Mouse (Mus musculus) embryonic facial prominence, embryonic 11.5 days (tissue): Measurements from ENCODE around the gene Higd1a. TPM values are rescaled to one million over a fixed set of nuclear protein-coding genes. Genes with fewer than 3 reads are reported as not detected.

ENCODE experiments used
- ATAC-seq: fragments of 200-750 bp; cut with Nextera tagmentation; replicated peaks from 2 replicates; pipeline ENCODE4 v1.8.0; 2017; ENCODE audit warnings: low read depth; ENCODE audit not compliant: insufficient number of reproducible peaks, low FRiP score, low TSS enrichment
- DNase-seq: peaks from one replicate; pipeline ENCODE4 v3.0.0-alpha.2; 2015; ENCODE audit warnings: low spot score
- H3K27ac ChIP-seq: fragments of 300-500 bp; sonication (generic); replicated peaks from 2 replicates; pipeline ENCODE4 v1.5.1; 2014; ENCODE audit warnings: mild to moderate bottlenecking, low read depth, low read length, control low read depth
- H3K27me3 ChIP-seq: fragments of 300-500 bp; sonication (generic); 2 replicates; pipeline ENCODE4 v1.6.1; 2014; ENCODE audit warnings: mild to moderate bottlenecking, low read length, moderate library complexity, mixed read lengths; ENCODE audit not compliant: control insufficient read depth, insufficient read depth
- H3K36me3 ChIP-seq: fragments of 300-500 bp; sonication (generic); replicated peaks from 2 replicates; pipeline ENCODE4 v1.6.1; 2014; ENCODE audit warnings: low read depth, mild to moderate bottlenecking, low read length, moderate library complexity, mixed read lengths; ENCODE audit not compliant: control insufficient read depth, insufficient read depth
- H3K4me1 ChIP-seq: fragments of 300-500 bp; sonication (generic); 2 replicates; pipeline ENCODE4 v1.6.1; 2014; ENCODE audit warnings: low read length, mixed read lengths; ENCODE audit not compliant: control insufficient read depth, insufficient read depth
- H3K4me2 ChIP-seq: fragments of 300-500 bp; sonication (generic); 2 replicates; pipeline ENCODE4 v1.6.1; 2014; ENCODE audit warnings: low read depth, mild to moderate bottlenecking, control low read depth, low read length, moderate library complexity
- H3K4me3 ChIP-seq: fragments of 300-500 bp; sonication (generic); 2 replicates; pipeline ENCODE4 v1.5.1; 2014; ENCODE audit warnings: low read depth, low read length, control low read depth
- H3K9ac ChIP-seq: fragments of 300-500 bp; sonication (generic); replicated peaks from 2 replicates; pipeline ENCODE4 v1.6.1; 2014; ENCODE audit warnings: mild to moderate bottlenecking, control low read depth, low read length
- H3K9me3 ChIP-seq: fragments of 300-500 bp; sonication (generic); replicated peaks from 2 replicates; pipeline ENCODE4 v1.6.1; 2016; ENCODE audit warnings: mild to moderate bottlenecking, low read length, inconsistent platforms, mixed read lengths; ENCODE audit not compliant: control insufficient read depth
- WGBS: fragments of 180-500 bp; shearing (Covaris S2); extraction: QIAGEN DNeasy Blood & Tissue Kit; methylation state at CpG from one replicate; pipeline ENCODE4 v1.1.7; 2014; 5-methylcytosine and 5-hydroxymethylcytosine counted together
- polyA plus RNA-seq: library from polyadenylated mRNA; unstranded; fragments of >200 nt; fragmentation: Nextera tagmentation; extraction: Ambion mirVana; gene quantifications from 2 replicates; pipeline ENCODE4 v1.2.1, GENCODE M21; 2014

Gene Higd1a
- polyA plus RNA-seq, 1 experiment from 2014 or later, result 135 TPM

DNA sequence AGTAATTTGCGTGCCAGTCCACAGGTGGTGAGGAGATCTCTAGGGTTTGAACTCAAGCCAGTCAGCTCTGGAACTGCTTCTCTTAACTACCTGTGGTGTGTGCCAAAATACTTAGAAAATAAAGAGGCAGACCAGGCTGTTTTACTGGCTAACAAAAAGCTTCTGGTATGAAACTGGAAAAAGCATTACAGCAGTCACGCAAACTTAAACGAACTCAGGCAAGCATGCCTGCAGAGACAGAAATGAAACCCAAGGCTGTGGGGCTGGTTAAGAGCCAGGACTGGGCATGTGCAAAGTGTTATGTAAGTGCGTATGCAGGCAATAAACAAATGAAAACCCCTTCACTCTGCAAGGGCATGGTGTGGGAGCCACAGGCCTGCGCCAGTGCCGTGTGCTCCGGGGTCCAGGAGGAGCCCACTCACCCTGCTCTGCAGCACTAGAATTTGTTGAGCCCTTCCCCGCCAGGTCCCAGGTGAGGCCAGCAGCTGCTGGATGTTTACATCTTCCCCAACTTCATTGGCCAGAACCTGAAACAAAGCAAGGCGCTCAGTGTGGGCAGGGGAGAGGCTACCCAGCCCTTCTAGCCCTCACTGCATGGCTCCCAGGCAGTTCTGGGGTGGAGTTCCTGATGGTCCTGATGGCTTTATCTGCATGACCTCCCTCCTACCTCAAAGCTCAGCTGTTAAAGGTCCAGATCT is 38.9 kb downstream of the Higd1a start:
- H3K4me1 ChIP-seq, result no peaks in the 10 kb centered on the region
- H3K9me3 ChIP-seq, result no peaks in the 10 kb centered on the region
- no peak for ATAC-seq
- H3K9ac ChIP-seq, result no peak overlapping the region
- no peaks in the 10 kb centered on the region for H3K27me3 ChIP-seq
- no peaks in the 10 kb centered on the region for H3K36me3 ChIP-seq
- no peak overlapping the region for H3K27ac ChIP-seq
- DNase-seq, result no peak
- H3K4me2 ChIP-seq, result no peak overlapping the region
- H3K4me3 ChIP-seq, result no peak overlapping the region
- 74% methylated on average over 9 of the region's 9 CpGs for WGBS

DNA sequence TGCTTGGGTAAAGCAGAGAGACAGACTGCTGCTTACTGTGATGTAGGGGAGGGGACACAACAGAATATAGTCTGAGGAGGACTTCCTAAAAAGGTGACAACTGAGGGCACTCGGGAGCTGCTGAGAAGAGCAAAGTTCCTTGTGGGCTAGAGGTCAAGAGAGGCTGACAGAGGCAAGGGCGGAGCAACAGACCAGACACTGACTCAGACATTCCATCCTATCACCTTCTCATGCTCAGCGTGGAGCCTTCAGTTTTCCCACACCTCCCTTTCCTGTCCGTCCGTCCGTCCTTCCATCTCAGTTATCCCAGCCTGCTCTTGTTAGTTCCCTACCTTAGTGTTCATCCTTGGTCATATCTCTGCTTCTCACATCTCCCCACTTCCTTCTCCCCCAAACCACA is 43.0 kb downstream of the Higd1a start:
- no peak overlapping the region for H3K9ac ChIP-seq
- H3K4me3 ChIP-seq, result no peak overlapping the region
- H3K27ac ChIP-seq, result no peak overlapping the region
- no peaks in the 10 kb centered on the region for H3K36me3 ChIP-seq
- 65% methylated on average over 6 of the region's 6 CpGs for WGBS
- no peaks in the 10 kb centered on the region for H3K4me1 ChIP-seq
- no peaks in the 10 kb centered on the region for H3K27me3 ChIP-seq
- DNase-seq (no peak), ATAC-seq (no peak)
- no peaks in the 10 kb centered on the region for H3K9me3 ChIP-seq
- H3K4me2 ChIP-seq, result no peak overlapping the region

DNA sequence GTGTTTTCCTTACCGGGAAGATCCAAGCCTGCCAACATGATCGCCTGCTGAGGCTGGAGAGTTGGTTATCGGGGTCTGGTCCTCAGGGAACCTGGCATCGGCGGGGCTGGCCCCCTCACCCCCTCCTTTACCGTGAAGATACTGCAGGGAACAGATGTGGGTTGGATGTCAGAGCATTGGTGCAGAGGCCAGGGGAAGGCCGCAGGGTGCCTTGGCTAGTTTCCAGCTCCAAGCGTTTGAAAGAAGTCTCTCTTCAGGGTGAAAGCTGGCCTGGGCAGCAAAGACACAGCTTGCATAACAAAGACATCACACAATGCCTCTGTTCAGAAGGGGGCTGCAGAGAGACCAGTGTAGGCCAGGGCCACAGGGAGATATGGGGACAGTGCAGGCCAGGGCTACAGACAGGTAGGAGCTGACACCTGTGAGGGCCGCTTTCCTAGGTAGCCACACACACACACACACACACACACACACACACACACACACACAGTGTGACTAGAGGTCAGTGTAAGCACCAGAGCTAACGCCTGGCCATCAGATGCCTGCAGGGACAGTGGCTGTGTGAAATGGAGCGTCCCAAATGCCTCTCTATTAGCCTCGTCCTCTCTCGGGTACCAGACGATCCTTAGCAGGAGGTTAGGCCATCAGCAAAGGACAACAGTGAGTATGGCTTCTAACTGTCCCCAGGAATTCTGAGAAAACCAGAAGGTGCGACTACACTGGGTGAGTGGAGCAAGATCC is 47.9 kb downstream of the Higd1a start:
- WGBS, result 18% methylated on average over 15 of the region's 15 CpGs
- Histone ChIP-seq H3K4me1 (no peaks in the 10 kb centered on the region; the same call in 1 of the 2 replicates), H3K4me3 (no peak overlapping the region), H3K4me2 (no peak overlapping the region), H3K9me3 (no peaks in the 10 kb centered on the region), H3K36me3 (no peaks in the 10 kb centered on the region), H3K27ac (no peak overlapping the region), H3K9ac (no peak overlapping the region), H3K27me3 (no peaks in the 10 kb centered on the region)
- no peak for DNase-seq
- no peak for ATAC-seq

DNA sequence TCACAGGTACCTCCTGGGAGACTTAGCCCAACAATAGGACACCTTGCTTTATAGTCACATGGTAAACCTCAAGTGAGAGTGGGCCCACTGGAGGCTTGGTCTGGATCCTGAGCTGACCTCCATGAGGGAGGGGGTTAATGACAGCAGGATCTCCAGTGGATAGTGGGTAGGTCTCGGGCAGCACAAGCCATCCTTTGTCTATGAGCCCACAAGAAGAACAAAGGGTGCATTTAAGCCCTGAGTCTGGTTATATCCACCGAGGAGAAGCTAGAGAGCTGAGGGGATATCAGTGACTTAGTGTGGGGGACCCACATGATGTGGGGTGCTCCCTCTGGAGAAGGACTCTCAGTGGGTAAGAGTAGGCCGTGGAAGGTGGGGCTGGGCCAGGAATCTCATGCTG is 49.7 kb downstream of the Higd1a start:
- no peak overlapping the region for H3K9ac ChIP-seq
- no peaks in the 10 kb centered on the region for H3K27me3 ChIP-seq
- H3K4me3 ChIP-seq, result no peak overlapping the region
- WGBS, result 44% methylated on average over 3 of the region's 3 CpGs
- H3K4me2 ChIP-seq, result no peak overlapping the region
- H3K9me3 ChIP-seq, result no peaks in the 10 kb centered on the region
- ATAC-seq (no peak), DNase-seq (no peak)
- H3K36me3 ChIP-seq, result no peaks in the 10 kb centered on the region
- no peaks in the 10 kb centered on the region; the same call in 1 of the 2 replicates for H3K4me1 ChIP-seq
- no peak overlapping the region for H3K27ac ChIP-seq

DNA sequence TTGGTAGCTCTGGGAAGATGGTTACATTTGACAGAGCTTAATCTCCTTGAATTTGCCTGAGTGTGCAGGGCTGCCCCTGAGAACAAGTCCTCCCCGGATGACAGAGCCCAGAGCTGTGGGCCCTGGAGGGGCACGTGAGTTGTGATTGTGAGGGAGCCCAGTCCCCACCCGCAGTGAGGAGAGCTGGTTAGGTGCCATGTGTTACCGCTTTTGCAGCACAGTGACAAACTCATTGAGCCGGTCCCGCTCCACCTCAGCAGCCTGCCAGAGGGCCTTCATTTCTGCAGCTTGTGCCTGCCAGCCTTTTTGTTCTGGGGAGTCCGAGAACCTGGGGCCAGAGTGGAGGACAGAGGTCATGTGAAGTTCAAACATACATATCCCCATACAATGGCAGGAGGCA is 50.2 kb downstream of the Higd1a start:
- DNase-seq (no peak), ATAC-seq (no peak)
- H3K9ac ChIP-seq, result no peak overlapping the region; the same call in 1 of the 2 replicates
- 60% methylated on average over 7 of the region's 7 CpGs for WGBS
- H3K4me1 ChIP-seq, result no peaks in the 10 kb centered on the region; the same call in 1 of the 2 replicates
- no peak overlapping the region for H3K4me3 ChIP-seq
- H3K9me3 ChIP-seq, result no peaks in the 10 kb centered on the region
- no peaks in the 10 kb centered on the region for H3K27me3 ChIP-seq
- H3K27ac ChIP-seq, result no peak overlapping the region
- H3K4me2 ChIP-seq, result no peak overlapping the region
- no peaks in the 10 kb centered on the region for H3K36me3 ChIP-seq

DNA sequence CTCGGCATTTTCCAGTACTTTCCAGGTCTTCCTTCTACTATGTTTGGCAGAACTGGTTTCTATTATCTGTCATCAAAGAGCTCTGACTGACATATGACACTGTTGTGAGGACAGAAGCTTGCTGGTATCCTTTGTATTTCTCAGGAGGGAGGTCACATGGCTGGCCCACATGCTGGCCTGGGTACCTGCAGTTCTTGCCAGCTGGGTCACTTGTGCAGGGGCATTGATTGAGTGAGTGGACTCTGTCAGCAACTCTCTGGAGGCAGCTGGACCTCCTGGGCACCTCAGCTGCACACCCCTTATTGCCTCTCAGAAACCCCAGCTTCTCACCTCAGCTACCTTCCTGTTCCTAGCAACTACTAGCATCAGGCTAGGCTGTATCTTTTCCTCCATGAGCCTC is 50.6 kb downstream of the Higd1a start:
- Histone ChIP-seq H3K4me3 (no peak overlapping the region), H3K4me1 (no peaks in the 10 kb centered on the region; the same call in 1 of the 2 replicates), H3K4me2 (no peak overlapping the region), H3K27ac (no peak overlapping the region), H3K27me3 (no peaks in the 10 kb centered on the region), H3K36me3 (no peaks in the 10 kb centered on the region), H3K9me3 (no peaks in the 10 kb centered on the region), H3K9ac (no peak overlapping the region)
- 48% methylated on average over 1 of the region's 1 CpGs for WGBS
- no peak for DNase-seq
- no peak for ATAC-seq

DNA sequence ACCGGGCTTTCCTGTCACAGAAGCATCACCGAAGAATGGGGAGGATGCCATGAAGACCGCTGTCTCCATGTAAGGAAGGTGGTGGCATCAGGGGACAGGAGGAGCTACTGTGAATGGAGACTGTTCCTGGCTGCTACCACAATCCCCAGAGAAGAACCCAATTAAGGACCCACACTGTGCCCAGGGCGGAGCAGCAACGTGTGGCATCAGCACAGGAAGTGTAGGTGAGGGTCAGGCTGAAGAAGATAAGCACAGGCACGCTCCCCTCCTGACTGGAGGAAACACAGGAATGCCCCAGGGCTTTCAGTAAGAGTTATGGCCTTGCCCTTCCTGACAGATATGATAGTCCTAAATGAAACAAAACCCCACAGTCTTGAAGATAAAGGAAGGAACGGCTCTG is 55.4 kb downstream of the Higd1a start:
- H3K4me1 ChIP-seq, result no peaks in the 10 kb centered on the region
- ATAC-seq, result no peak
- WGBS, result 62% methylated on average over 7 of the region's 7 CpGs
- H3K4me3 ChIP-seq, result no peak overlapping the region
- H3K36me3 ChIP-seq, result no peaks in the 10 kb centered on the region
- no peaks in the 10 kb centered on the region for H3K9me3 ChIP-seq
- H3K27me3 ChIP-seq, result no peaks in the 10 kb centered on the region
- no peak for DNase-seq
- no peak overlapping the region for H3K9ac ChIP-seq
- no peak overlapping the region for H3K27ac ChIP-seq
- H3K4me2 ChIP-seq, result no peak overlapping the region

DNA sequence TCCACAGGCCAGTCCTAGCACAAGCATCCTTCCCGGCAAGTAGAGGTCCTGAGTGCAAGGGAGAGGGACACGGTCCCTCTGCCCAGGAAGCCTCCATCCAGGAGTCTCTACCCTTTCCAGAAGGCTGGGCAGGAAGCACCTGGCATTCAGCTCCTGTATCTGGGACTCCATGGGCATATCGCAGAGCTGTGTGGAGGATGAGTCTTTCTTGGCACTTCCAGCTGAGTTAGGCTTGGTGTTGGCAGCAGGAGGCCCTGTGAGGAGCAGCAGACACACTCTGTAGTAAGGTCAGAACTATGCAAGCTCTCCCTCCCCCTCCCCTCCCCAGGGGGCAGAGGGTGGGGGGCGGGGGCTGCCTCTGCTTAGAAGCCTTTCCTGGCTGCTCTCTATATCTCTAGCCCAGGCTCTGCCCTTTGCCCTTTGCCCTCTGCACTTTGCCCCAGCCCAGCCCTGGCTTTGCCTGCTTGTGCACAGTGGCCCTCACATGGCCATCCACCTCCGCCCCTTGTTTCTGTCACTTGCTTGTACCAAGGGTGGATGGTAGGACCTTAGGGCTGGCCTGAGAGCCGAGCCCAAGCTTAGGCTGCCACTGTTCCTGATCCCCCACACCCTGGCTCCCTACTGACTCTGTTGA is 59.2 kb downstream of the Higd1a start:
- Histone ChIP-seq H3K36me3 (no peaks in the 10 kb centered on the region), H3K27ac (no peak overlapping the region), H3K4me1 (no peaks in the 10 kb centered on the region), H3K4me3 (no peak overlapping the region), H3K4me2 (no peak overlapping the region), H3K9ac (no peak overlapping the region), H3K27me3 (no peaks in the 10 kb centered on the region), H3K9me3 (no peaks in the 10 kb centered on the region)
- WGBS, result 28% methylated on average over 6 of the region's 6 CpGs
- no peak for DNase-seq
- ATAC-seq, result no peak
